8 mouse cellular contexts compared by ENCODE assay signal in genomic region chr1:136141176-136141950, GRCm38 (mm10). TPM values are rescaled to one million over a fixed set of nuclear protein-coding genes. Genes with fewer than 3 reads are reported as not detected.
DNase-seq lines count a peak whose midpoint lies in the region; ATAC-seq and TF ChIP-seq lines count a peak whose summit lies in the region.

No protein-coding gene starts in this region.

- TF ChIP-seq POLR2A in cortical plate, adult 2 months (IDR thresholded peaks at IDR 0.05; ENCODE audit: extremely low read depth, insufficient read depth, low read length): 0 out of 2 replicates have a peak, but pooled peaks have one; percentile 10

- H3K4me1 ChIP-seq in cortical plate, adult 2 months (ENCODE audit: control insufficient read depth, insufficient read depth, low read length): peaks cover 32% of the 10 kb centered on the region

- peak; percentile 98 for DNase-seq in heart, adult 11 months
- DNase-seq in heart, adult 8-10 months (ENCODE audit: low spot score): no peak
- DNase-seq in B cell, adult 2 months: peak; percentile 45 to 49
- DNase-seq in lung, postnatal 25 days (ENCODE audit: low spot score): peak; percentile 41
- no peak for DNase-seq in urinary bladder, postnatal 14 days (ENCODE audit: low spot score)
- DNase-seq in T-cell, adult 2 months (ENCODE audit: low spot score): no peak

- ATAC-seq in inflammation-experienced regulatory T-cells, adult 6 months: no peak

- TF ChIP-seq CTCF in cortical plate, adult 2 months (IDR thresholded peaks at IDR 0.05; ENCODE audit: extremely low read depth, insufficient read depth, low read length): no peak

- H3K27ac ChIP-seq in cortical plate, adult 2 months (ENCODE audit: insufficient read depth, low read length): peak overlapping the region; percentile 85

- no peak overlapping the region for H3K4me3 ChIP-seq in cortical plate, adult 2 months (ENCODE audit: insufficient read depth, low read length)

RNA-seq across cellular contexts. Expression of gene Kif21b, which starts 10.2 kb away (rescaled TPM):
- 1 to 10 TPM in 1 of 4 experiments, under 1 TPM in 3; 0.57 to 1.3 (median 0.67) TPM for total RNA-seq in heart, adult 8-10 months (2022)
- 42.5 and 44.4 TPM in 2 replicates for polyA plus RNA-seq in cortical plate, adult 2 months (2012; rRNA removed)
- 10 to 100 TPM; 23.8 to 43.9 (median 33.8) TPM for polyA plus RNA-seq in inflammation-experienced regulatory T-cells, adult 6 months (2017; shearing (Covaris generic))

Comparison
In these comparisons a context has a peak if more than half of its experiments do, and no peak if none do; other contexts are left out.
1. DNase-seq: peak in heart, adult 11 months (single experiment), B cell, adult 2 months (2 of 2) and lung, postnatal 25 days (single experiment); none in heart, adult 8-10 months (single experiment), urinary bladder, postnatal 14 days (single experiment) and T-cell, adult 2 months (single experiment).